Mouse (Mus musculus): ENCODE data around the gene Fgf14.
"Not testable (repeated sequence)": the region's sequence is repeated elsewhere in the genome, so short reads cannot be mapped to it uniquely, and the experiment has no call there.

DNA sequence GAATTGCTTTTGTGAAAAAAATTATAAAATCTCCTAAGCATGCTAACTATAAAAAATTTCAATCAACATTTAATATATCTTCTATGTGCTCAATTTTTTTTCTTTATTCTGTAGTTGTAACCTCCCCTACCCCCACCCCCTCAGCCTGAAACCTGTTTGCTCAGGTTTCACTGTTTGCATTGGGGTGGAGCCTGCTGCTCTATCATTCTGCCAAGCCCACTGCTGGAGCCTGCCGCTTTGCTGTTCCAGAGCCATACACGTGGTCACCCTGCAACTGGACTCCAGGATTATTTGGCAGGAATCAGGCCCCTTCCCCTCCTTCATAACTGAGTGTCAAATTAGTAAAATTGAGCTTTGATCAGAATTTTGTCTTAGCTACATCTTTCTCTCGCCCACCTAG lies 237.6 kb downstream of the Fgf14 start:
- not testable (repeated sequence) for TF ChIP-seq CTCF (IDR thresholded peaks at IDR 0.05; ENCODE audit: low read depth, low read length); TAL1 (conservative IDR thresholded peaks at IDR 0.05; ENCODE audit: low read depth, low read length); GATA2 (IDR thresholded peaks at IDR 0.05; ENCODE audit: borderline replicate concordance, low read depth, low read length); GATA1 (IDR thresholded peaks at IDR 0.05; ENCODE audit: borderline replicate concordance, low read length)

Measured in G1E (cell line).